Mouse (Mus musculus) embryonic facial prominence, embryonic 12.5 days (tissue): ENCODE data around the gene Casp4. TPM values are rescaled to one million over a fixed set of nuclear protein-coding genes. Genes with fewer than 3 reads are reported as not detected.

Experiments
- ATAC-seq: fragments of 200-750 bp; cut with Nextera tagmentation; 2 replicates; pipeline ENCODE4 v1.8.0; 2017; ENCODE audit not compliant: insufficient number of reproducible peaks, insufficient read depth, low FRiP score, low TSS enrichment
- H3K27ac ChIP-seq: fragments of 300-500 bp; sonication (generic); 2 replicates; pipeline ENCODE4 v1.5.1; 2016; ENCODE audit warnings: mild to moderate bottlenecking
- H3K27me3 ChIP-seq: fragments of 300-500 bp; sonication (generic); 2 replicates; pipeline ENCODE4 v1.6.1; 2016; ENCODE audit warnings: mild to moderate bottlenecking, moderate library complexity
- H3K36me3 ChIP-seq: fragments of 300-500 bp; sonication (generic); 2 replicates; pipeline ENCODE4 v1.6.1; 2016; ENCODE audit warnings: mild to moderate bottlenecking
- H3K4me1 ChIP-seq: fragments of 300-500 bp; sonication (generic); 2 replicates; pipeline ENCODE4 v1.6.1; 2016
- H3K4me2 ChIP-seq: fragments of 300-500 bp; sonication (generic); replicated peaks from 2 replicates; pipeline ENCODE4 v1.6.1; 2016; ENCODE audit warnings: mild to moderate bottlenecking, moderate library complexity
- H3K4me3 ChIP-seq: fragments of 300-500 bp; sonication (generic); 2 replicates; pipeline ENCODE4 v1.5.1; 2016; ENCODE audit warnings: mild to moderate bottlenecking
- H3K9ac ChIP-seq: fragments of 300-500 bp; sonication (generic); 2 replicates; pipeline ENCODE4 v1.6.1; 2016; ENCODE audit warnings: mild to moderate bottlenecking, moderate library complexity
- H3K9me3 ChIP-seq: fragments of 300-500 bp; sonication (generic); 2 replicates; pipeline ENCODE4 v1.6.1; 2016; ENCODE audit warnings: mild to moderate bottlenecking, moderate library complexity
- WGBS: fragments of 180-500 bp; shearing (Covaris S2); methylation state at CpG from one replicate; pipeline ENCODE4 v1.1.7; 2016; 5-methylcytosine and 5-hydroxymethylcytosine counted together
- polyA plus RNA-seq: library from polyadenylated mRNA; unstranded; fragments of >200 nt; fragmentation: Nextera tagmentation; extraction: Ambion mirVana; gene quantifications from 2 replicates; pipeline ENCODE4 v1.2.1, GENCODE M21; 2016

Gene Casp4
- polyA plus RNA-seq, 1 experiment from 2014 or later = 0.18 TPM

DNA sequence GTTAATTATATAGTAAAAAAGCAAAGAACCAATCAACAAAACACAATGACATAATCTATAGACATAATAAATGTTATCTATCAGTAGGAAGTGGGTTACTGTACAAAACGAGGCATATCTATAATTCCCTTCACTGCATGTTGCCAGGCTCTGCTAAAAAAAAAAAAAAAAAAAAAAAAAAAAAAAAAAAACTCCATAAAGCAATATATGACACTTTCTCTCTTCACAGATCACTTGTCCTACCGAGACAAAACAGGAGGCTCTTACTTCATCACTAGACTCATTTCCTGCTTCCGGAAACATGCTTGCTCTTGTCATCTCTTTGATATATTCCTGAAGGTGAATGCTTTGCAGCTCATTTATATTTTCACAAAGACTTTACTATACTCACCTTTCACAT is 19.6 kb downstream of the Casp4 start:
- H3K4me1 ChIP-seq = no peaks in the 10 kb centered on the region
- H3K9me3 ChIP-seq = no peaks in the 10 kb centered on the region
- 78% methylated on average over 3 of the region's 3 CpGs for WGBS
- no peak overlapping the region for H3K9ac ChIP-seq
- no peak for ATAC-seq
- no peaks in the 10 kb centered on the region for H3K36me3 ChIP-seq
- H3K27ac ChIP-seq = no peak overlapping the region
- no peaks in the 10 kb centered on the region for H3K27me3 ChIP-seq
- no peak overlapping the region for H3K4me2 ChIP-seq
- no peak overlapping the region for H3K4me3 ChIP-seq

DNA sequence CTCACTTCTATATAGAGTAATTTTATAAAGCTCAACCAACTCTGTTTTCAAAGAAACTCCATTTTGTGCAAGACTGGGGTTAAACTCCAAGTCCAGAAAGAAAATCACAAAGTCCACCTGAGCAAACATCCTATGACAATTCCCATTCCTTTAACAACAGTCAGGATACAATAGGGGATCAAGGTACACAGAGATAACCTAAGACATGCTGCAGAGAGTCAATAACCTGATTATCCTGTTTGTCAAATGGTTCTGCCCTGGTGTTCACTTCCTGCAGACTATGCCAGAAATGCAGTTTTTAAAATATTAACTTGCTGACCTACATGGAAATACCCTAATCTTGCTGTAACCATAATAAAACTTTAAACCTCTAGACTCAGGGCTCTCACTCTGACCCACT is 23.8 kb downstream of the Casp4 start:
- Histone ChIP-seq H3K36me3 (no peaks in the 10 kb centered on the region), H3K4me3 (no peak overlapping the region), H3K4me2 (no peak overlapping the region), H3K4me1 (no peaks in the 10 kb centered on the region), H3K27ac (no peak overlapping the region), H3K27me3 (no peaks in the 10 kb centered on the region), H3K9me3 (no peaks in the 10 kb centered on the region), H3K9ac (no peak overlapping the region)
- no peak for ATAC-seq

DNA sequence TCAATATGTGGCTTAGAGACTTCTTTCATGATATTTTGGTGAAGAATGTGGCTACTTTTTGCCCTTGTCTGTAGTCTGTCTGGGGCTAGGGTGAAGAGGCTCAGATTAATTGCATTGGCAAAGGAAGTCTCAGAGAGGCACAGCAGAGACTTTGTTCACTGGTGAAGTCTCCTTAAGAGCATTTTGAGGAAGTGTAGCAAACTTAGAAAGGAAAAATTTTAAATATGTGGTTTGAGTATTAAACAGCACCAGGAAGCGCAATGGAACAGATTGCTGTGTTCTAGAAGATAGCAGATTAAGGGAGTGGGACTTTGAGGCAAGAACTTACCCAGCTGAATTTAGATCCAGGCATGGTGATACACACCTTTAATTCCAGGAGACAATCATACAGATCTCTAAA is 24.8 kb downstream of the Casp4 start:
- H3K9me3 ChIP-seq = no peaks in the 10 kb centered on the region
- H3K4me1 ChIP-seq = no peaks in the 10 kb centered on the region
- no peaks in the 10 kb centered on the region for H3K27me3 ChIP-seq
- no peaks in the 10 kb centered on the region for H3K36me3 ChIP-seq
- no peak overlapping the region for H3K27ac ChIP-seq
- ATAC-seq = no peak
- no peak overlapping the region for H3K4me3 ChIP-seq
- no peak overlapping the region for H3K9ac ChIP-seq
- no peak overlapping the region for H3K4me2 ChIP-seq
- 91% methylated on average over 1 of the region's 1 CpGs for WGBS

DNA sequence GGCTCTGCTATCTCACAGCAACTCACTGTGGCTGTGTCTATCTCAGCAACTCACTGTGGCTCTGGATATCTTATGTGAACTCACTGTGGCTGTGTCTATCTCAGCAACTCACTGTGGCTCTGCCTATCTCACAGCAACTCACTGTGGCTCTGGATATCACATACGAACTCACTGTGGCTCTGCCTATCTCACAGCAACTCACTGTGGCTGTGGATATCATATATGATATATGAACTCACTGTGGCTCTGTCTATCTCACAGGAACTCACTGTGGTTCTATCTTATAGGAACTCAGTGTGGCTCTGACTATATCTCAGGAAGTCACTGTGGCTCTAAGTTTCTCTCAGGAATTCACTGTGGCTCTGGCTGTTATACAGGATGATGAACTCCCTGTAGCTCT is 34.5 kb downstream of the Casp4 start:
- Histone ChIP-seq H3K4me2 (no peak overlapping the region), H3K27ac (no peak overlapping the region), H3K36me3 (no peaks in the 10 kb centered on the region), H3K4me1 (no peaks in the 10 kb centered on the region), H3K27me3 (no peaks in the 10 kb centered on the region), H3K9me3 (no peaks in the 10 kb centered on the region), H3K4me3 (no peak overlapping the region), H3K9ac (no peak overlapping the region)
- WGBS = 82% methylated on average over 1 of the region's 1 CpGs
- no peak for ATAC-seq

DNA sequence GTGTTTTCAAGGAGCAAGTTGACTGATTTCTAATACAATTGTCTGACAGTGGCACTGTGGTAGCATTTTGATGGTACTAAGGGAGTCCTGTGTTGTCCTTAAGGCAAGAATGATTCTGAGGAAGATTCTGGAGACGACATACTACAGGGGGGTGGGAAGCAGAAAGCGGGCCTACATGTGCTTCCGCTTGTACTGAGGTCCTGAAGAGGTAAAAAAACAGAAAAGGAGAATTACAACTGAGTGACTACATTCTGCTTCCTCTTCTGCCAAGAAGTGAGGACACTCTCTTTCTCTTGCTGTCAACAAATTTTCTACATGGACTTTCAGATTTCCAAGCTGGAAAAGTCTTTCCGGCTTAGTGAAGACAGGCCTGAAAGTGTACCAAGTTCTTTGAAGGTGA is 35.5 kb downstream of the Casp4 start:
- 93% methylated on average over 4 of the region's 4 CpGs for WGBS
- no peak for ATAC-seq
- no peaks in the 10 kb centered on the region for H3K9me3 ChIP-seq

DNA sequence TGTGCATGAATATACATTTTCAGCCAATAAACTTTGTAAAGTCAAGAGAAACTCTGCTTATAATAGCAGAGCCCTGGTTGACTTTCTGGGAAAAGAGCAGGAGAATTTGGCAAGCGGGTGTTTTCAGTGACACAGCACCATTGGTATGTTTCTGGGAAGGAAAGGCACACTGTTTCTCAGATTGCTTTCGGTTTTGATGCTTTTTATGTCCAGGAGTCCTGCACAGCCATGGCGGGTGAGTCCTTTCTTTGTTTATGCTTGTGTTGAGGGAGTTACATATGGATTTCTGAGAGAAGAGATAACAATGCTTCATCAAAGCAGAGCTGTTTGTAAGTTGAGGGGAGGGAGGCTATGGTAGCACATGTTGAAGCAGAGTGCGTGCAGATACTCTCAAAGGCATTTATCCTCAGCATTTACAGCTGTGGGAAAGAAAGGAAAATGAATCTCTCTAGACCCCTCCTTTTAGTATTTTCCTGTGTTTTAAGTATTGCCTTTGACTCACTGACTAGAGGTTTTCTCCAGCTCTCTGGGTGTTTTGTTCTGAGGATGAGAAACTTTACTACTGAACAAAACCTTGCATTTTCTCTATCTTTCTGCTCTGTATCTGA is 36.8 kb downstream of the Casp4 start, which contains the start of gene Casp12:
Gene Casp12, plus strand, starts transcription at position 140 of the 608 bp plus-strand sequence.
- Histone ChIP-seq H3K36me3 (no peaks in the 10 kb centered on the region), H3K4me3 (no peak within 1 kb of the TSS), H3K9ac (no peak within 1 kb of the TSS), H3K27me3 (no peaks in the 10 kb centered on the region), H3K4me1 (no peaks in the 10 kb centered on the region), H3K27ac (no peak within 1 kb of the TSS), H3K4me2 (no peak within 1 kb of the TSS), H3K9me3 (no peaks in the 10 kb centered on the region)
- WGBS = 82% methylated on average over 4 of the region's 4 CpGs
- ATAC-seq = no peak

More for the DNA sequence above, 35.5 kb downstream of the Casp4 start:
- Histone ChIP-seq H3K4me2 (no peak overlapping the region), H3K4me3 (no peak overlapping the region), H3K27me3 (no peaks in the 10 kb centered on the region), H3K4me1 (no peaks in the 10 kb centered on the region), H3K9ac (no peak overlapping the region), H3K27ac (no peak overlapping the region), H3K36me3 (no peaks in the 10 kb centered on the region)

DNA sequence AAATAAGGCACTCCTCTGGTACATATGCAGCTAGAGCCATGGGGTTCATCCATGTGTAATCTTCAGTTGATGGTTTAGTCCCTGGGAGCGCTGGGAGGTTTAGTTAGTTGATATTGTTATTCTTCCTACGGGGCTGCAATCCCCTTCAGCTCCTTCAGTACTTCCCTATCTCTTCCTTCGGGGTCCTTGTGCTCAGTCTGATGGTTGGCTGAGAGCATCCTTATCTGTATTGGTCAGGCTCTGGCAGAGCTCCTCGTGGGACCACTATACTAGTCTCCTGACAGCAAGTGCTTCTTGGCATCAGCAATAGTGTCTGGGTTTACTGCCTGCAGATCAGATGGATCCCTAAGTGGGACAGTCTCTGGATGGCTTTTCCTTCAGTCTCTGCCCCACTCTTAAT is 38.8 kb downstream of the Casp4 start:
- Histone ChIP-seq H3K27me3 (no peaks in the 10 kb centered on the region), H3K4me3 (no peak overlapping the region), H3K9me3 (no peaks in the 10 kb centered on the region), H3K36me3 (no peaks in the 10 kb centered on the region), H3K9ac (no peak overlapping the region), H3K27ac (no peak overlapping the region), H3K4me1 (no peaks in the 10 kb centered on the region), H3K4me2 (no peak overlapping the region)
- 86% methylated on average over 4 of the region's 4 CpGs for WGBS
- ATAC-seq = no peak

DNA sequence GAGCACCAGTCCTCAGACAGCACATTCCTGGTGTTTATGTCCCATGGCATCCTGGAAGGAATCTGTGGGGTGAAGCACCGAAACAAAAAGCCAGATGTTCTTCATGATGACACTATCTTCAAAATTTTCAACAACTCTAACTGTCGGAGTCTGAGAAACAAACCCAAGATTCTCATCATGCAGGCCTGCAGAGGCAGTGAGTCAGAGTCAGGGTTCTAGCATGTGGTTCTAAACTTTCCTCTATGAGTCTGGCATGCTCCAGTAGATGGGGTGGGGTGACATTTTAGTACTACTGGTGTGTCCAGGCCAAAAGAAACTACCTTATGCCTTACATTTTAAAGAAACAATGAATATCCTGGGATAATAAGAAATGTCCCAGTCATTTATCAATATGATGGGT is 45.0 kb downstream of the Casp4 start:
- Histone ChIP-seq H3K27ac (no peak overlapping the region), H3K4me3 (no peak overlapping the region), H3K4me2 (no peak overlapping the region), H3K4me1 (no peaks in the 10 kb centered on the region), H3K27me3 (no peaks in the 10 kb centered on the region), H3K9me3 (no peaks in the 10 kb centered on the region), H3K9ac (no peak overlapping the region), H3K36me3 (no peaks in the 10 kb centered on the region)
- no peak for ATAC-seq
- WGBS = 72% methylated on average over 2 of the region's 2 CpGs

DNA sequence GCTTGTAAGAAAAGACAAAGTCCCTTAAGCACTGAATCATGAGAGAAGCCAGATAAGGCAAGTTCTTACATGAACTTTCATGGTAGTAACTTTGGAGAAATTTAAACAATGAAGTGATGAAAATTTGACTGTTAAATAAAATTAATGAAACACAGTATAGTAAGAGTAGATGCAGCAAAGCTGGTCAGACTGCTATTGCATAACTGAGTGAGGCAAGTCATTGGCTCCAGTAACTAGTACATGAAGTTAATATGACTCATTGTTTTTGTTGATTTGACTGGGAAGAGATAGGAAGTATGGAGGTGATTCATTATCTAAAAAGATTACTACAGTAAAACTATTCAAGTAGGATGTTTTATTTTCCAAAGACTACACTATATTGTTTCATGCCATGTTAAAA is 48.2 kb downstream of the Casp4 start:
- Histone ChIP-seq H3K27me3 (no peaks in the 10 kb centered on the region), H3K4me2 (no peak overlapping the region), H3K4me1 (no peaks in the 10 kb centered on the region), H3K9ac (no peak overlapping the region), H3K4me3 (no peak overlapping the region), H3K9me3 (no peaks in the 10 kb centered on the region), H3K27ac (no peak overlapping the region), H3K36me3 (no peaks in the 10 kb centered on the region)
- no peak for ATAC-seq

Other genes starting within 250 kb of the Casp4 start
- 0.84 and 1.2 TPM in 2 replicates for gene Casp1, start 10.3 kb upstream of the Casp4 start, polyA plus RNA-seq
- gene Casp12, start 36.6 kb downstream of the Casp4 start, polyA plus RNA-seq = 0.20 TPM in 1 of 2 replicates, not detected in the other